Mouse (Mus musculus) bone marrow, adult 2 months (tissue): Measurements from ENCODE around the gene Maea.

ENCODE experiments used
- CTCF ChIP-seq: fragments of 200-500 bp; IDR thresholded peaks from 2 replicates; pipeline ENCODE4 v1.5.1; 2011; ENCODE audit warnings: low read length, control low read depth; ENCODE audit not compliant: control insufficient read depth, insufficient read depth
- POLR2A ChIP-seq: fragments of 200-500 bp; IDR thresholded peaks from 2 replicates; pipeline ENCODE4 v1.6.1; 2011; ENCODE audit warnings: low read depth, mild to moderate bottlenecking, control low read depth, low read length, borderline replicate concordance; ENCODE audit not compliant: control insufficient read depth

DNA sequence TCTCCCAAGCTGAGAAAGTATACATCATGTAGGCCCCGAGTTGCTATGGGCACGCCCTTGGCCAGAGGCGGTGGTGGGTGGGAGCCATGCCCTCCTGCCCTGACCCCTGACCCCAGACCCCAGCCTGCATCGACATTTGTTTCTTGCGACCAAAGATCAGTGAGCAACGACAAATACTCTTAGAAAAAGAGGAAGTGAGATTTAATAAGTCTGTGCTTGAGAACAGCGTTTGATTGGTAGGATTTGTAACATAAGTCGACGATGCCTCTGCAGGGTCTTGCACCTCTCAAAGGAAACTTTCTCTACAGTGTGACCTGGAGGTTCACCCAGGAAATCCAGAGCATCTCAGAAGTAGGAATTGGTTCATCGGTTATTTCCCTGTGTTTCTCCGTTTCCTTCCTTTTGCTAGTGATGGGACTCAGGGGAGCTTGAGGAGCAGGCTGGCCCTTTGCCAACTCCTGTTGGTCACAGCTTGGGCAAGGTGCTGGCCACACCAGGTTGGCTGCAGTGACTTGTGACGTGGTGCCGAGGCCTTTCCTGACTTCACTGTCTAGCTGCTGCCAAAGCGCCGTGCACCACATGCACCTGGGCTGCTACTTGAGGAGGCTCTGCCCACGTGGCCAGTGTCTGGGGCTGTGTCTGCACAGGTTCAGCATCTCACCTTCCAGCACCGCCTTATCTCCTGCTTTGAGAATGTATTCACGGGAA is 37.2 kb downstream of the Maea start:
- no peak for TF ChIP-seq CTCF
- no peak for TF ChIP-seq POLR2A
